Mouse (Mus musculus) hindbrain, embryonic 10.5 days (tissue): ENCODE results near the gene Hsd17b2. TPM values are rescaled to one million over a fixed set of nuclear protein-coding genes. Genes with fewer than 3 reads are reported as not detected.

Source experiments
- DNase-seq: peaks from one replicate; pipeline ENCODE4 v3.0.0-alpha.2; 2017; ENCODE audit warnings: low spot score
- H3K27ac ChIP-seq: fragments of 300-500 bp; sonication (generic); 2 replicates; pipeline ENCODE4 v1.5.1; 2016; ENCODE audit warnings: mild to moderate bottlenecking, moderate library complexity
- H3K27me3 ChIP-seq: fragments of 300-500 bp; sonication (generic); 2 replicates; pipeline ENCODE4 v1.6.1; 2016; ENCODE audit warnings: mild to moderate bottlenecking; ENCODE audit not compliant: poor library complexity, insufficient read depth, severe bottlenecking
- H3K36me3 ChIP-seq: fragments of 300-500 bp; sonication (generic); 2 replicates; pipeline ENCODE4 v1.6.1; 2016; ENCODE audit warnings: mild to moderate bottlenecking, moderate library complexity
- H3K4me1 ChIP-seq: fragments of 300-500 bp; sonication (generic); replicated peaks from 2 replicates; pipeline ENCODE4 v1.6.1; 2016; ENCODE audit warnings: mild to moderate bottlenecking
- H3K4me3 ChIP-seq: fragments of 300-500 bp; sonication (generic); 2 replicates; pipeline ENCODE4 v1.5.1; 2016; ENCODE audit warnings: mild to moderate bottlenecking, moderate library complexity
- H3K9me3 ChIP-seq: fragments of 300-500 bp; sonication (generic); 2 replicates; pipeline ENCODE4 v1.6.1; 2016; ENCODE audit warnings: mild to moderate bottlenecking, moderate library complexity
- WGBS: fragments of 180-500 bp; shearing (Covaris S2); methylation state at CpG from one replicate; pipeline ENCODE4 v1.1.7; 2016; 5-methylcytosine and 5-hydroxymethylcytosine counted together
- polyA plus RNA-seq: library from polyadenylated mRNA; unstranded; fragments of >200 nt; fragmentation: Nextera tagmentation; extraction: Ambion mirVana; gene quantifications from 2 replicates; pipeline ENCODE4 v1.2.1, GENCODE M21; 2016

Gene Hsd17b2
- not detected in 2 replicates for polyA plus RNA-seq

DNA sequence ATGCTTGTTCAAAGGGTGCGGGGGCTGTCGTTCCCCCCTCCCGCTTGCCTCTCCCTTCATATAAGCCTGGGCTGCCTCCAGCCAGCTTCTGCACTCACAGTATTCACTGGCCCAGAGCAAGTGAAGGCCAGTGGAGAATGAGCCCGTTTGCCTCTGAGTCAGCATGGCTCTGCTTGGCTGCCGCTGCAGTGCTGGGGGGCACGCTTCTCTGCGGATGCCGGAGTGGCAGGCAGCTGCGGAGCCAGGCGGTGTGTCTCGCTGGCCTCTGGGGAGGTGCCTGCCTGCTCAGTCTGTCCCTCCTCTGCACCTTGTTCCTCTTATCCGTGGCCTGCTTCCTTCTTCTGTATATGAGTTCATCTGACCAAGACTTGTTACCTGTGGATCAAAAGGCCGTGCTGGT lies at the start of gene Hsd17b2:
TSS of gene Hsd17b2 (plus strand) at position 46 of the 400 bp plus-strand sequence.
- Histone ChIP-seq H3K9me3 (no peaks in the 10 kb centered on the region), H3K36me3 (no peaks in the 10 kb centered on the region), H3K27ac (no peak within 1 kb of the TSS), H3K4me1 (peaks cover 8% of the 10 kb centered on the region), H3K4me3 (no peak within 1 kb of the TSS), H3K27me3 (no peaks in the 10 kb centered on the region)
- no peak for DNase-seq
- WGBS = 61% methylated on average over 13 of the region's 13 CpGs

DNA sequence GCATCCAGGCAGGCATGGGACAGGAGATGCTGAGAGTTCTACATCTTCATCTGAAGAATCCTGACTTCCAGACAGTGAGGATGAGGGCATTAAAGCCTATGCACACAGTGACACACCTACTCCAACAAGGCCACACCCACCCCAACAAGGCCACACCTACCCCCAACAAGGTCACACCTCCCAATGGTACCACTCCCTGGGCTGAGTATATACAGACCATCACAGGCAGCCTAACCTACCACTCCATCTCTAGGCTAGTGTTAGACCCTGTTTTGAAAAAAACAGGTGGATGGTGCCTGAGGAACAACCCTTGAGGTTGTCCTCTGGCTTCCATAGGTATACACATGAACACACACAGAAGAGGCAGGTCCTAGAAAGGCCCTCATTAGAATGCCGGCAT lies 49.4 kb upstream of the Hsd17b2 start:
- no peaks in the 10 kb centered on the region for H3K9me3 ChIP-seq
- no peak overlapping the region for H3K27ac ChIP-seq
- 97% methylated on average over 1 of the region's 1 CpGs for WGBS
- H3K4me1 ChIP-seq = no peaks in the 10 kb centered on the region
- H3K36me3 ChIP-seq = no peaks in the 10 kb centered on the region
- H3K27me3 ChIP-seq = no peaks in the 10 kb centered on the region
- no peak overlapping the region for H3K4me3 ChIP-seq
- no peak for DNase-seq

DNA sequence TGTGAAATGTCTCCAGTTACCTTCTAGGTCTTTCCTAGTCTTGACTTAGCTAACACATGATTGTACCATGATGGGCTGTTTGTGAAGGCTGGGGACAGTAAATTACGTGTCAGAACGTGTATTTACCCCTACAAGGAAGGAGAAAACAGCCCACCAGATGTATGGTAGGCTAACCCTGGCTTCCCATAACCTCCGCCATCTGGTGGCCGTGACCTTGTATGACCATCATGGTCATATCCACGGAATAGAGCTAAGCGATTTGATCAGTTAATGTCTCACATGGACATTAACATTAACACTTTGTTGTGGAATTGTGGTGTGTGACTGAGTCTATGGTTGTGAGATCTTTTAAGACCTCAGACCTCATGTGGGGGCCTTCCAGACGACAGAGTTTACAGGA lies 42.7 kb upstream of the Hsd17b2 start:
- WGBS = 83% methylated on average over 7 of the region's 7 CpGs
- H3K27ac ChIP-seq = no peak overlapping the region
- H3K27me3 ChIP-seq = no peaks in the 10 kb centered on the region
- DNase-seq = no peak
- no peaks in the 10 kb centered on the region for H3K36me3 ChIP-seq
- H3K9me3 ChIP-seq = no peaks in the 10 kb centered on the region
- peaks cover 17% of the 10 kb centered on the region for H3K4me1 ChIP-seq
- no peak overlapping the region for H3K4me3 ChIP-seq

DNA sequence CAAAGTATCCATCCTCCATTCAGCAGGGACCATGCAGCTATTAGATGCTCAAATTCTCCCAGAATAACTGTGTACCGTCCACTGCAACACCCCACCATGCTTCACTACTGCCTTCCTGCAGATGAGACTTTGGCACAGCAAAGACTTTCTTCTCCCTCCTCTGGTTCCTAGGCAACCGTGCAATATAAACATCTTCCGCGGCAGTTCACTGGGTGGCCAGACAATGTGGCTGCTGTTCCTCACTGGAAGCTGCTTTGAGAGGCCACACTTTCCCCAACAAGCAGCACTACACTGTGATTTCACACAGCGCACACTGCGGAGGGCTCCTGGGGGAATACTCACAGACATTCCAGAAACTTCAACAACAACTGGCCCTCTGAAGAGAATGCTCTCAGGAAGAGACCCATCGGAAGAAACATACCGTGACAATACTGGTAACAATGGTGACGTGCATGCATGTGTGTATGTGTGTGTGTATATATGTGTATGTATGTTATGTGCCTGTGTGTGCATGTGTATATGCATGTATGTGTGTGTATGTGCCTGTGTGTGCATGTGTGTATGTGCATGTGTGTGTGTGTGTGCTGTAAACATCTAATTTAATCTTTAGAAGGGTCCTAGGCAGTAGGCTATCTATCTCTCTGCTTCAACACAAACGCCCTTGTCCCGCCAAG lies 41.2 kb upstream of the Hsd17b2 start:
- Histone ChIP-seq H3K9me3 (no peaks in the 10 kb centered on the region), H3K4me3 (no peak overlapping the region), H3K27me3 (no peaks in the 10 kb centered on the region), H3K27ac (peak overlapping the region; percentile 42; the same call in 1 of the 2 replicates), H3K4me1 (peaks cover 17% of the 10 kb centered on the region), H3K36me3 (no peaks in the 10 kb centered on the region)
- 33% methylated on average over 11 of the region's 11 CpGs for WGBS
- DNase-seq = peak; percentile 74

DNA sequence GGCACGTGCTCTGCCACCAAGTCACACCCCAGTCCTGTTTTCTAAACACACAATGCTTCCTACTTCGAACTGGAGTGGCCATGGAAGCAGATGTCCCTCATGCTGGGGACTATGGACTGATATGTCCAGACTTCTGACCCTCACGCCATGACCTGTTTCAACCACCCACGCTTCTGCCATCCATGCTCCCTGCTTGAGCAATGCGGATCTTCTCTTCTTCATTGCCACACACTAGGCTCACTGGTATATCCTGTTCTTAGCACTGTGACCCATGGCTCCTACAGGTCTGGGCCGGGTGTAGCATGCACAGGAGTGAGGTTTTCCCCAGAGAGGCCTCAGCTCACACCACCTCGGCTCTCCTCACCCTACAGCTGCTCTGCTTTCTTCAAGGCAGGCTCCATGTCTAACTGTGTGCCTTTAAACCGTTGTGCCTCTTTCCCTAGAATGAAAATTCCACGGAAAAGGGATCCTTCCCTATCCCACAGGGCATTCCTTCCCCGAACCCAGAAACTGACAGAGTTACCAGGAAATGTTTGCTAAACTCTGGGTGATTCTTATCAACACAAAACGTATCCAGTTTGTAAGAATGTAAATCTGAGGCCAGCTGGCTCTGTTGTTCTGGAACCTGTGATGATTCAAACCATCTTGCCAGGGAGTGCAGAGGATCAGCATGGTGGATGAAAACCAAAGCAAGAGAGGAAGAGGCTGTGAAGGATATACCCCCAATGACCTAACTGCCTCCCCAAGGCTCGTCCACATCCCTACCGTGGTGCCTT lies 34.2 kb upstream of the Hsd17b2 start:
- no peak overlapping the region for H3K27ac ChIP-seq
- DNase-seq = no peak
- 83% methylated on average over 13 of the region's 13 CpGs for WGBS

DNA sequence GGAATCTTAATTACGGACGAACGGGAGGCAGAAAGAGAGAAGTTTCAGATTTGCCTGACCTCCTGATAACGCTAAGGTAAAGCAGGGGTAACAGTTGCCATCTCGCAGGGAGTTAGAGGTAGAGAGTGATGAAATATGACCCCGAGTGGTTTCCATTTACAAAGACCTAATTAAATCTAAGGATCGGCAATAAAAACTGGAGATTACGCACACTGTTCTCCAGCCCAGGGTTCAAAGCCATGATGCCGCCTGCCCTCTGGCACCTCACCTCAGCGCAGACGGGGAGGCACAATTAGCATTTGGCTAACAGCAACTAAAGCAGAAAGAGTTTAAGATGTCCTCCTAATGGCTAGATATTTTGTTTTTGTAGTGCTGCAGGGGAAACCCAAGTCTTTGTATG lies 31.2 kb upstream of the Hsd17b2 start:
- Histone ChIP-seq H3K36me3 (no peaks in the 10 kb centered on the region), H3K4me3 (no peak overlapping the region), H3K27ac (no peak overlapping the region), H3K9me3 (no peaks in the 10 kb centered on the region), H3K4me1 (peaks cover 25% of the 10 kb centered on the region), H3K27me3 (no peaks in the 10 kb centered on the region)
- DNase-seq = no peak
- 51% methylated on average over 11 of the region's 11 CpGs for WGBS

More for the DNA sequence above, 34.2 kb upstream of the Hsd17b2 start:
- Histone ChIP-seq H3K27me3 (no peaks in the 10 kb centered on the region), H3K36me3 (no peaks in the 10 kb centered on the region), H3K9me3 (no peaks in the 10 kb centered on the region), H3K4me3 (no peak overlapping the region), H3K4me1 (peaks cover 14% of the 10 kb centered on the region; the same call in 1 of the 2 replicates)

DNA sequence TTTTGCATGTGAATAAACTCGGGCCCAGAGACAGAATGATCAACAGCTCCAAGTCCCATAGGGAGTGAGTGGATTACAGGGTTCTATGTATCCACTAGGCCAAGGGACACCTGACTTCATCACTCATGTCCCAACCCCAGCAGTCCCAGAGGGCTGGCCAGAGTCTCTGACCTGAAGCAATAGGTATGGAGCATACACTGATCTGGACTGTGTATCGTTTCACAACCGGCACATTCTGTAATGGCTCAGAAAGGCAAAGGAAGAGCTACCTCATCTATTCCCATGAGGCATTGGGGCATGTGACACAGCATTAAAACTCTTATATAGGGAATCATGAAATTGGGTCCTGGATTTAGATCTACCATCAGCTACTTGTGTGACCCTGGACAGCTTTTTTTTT lies 29.1 kb upstream of the Hsd17b2 start:
- no peak for DNase-seq
- Histone ChIP-seq H3K36me3 (no peaks in the 10 kb centered on the region), H3K27me3 (no peaks in the 10 kb centered on the region), H3K4me1 (peaks cover 25% of the 10 kb centered on the region), H3K27ac (no peak overlapping the region), H3K9me3 (no peaks in the 10 kb centered on the region), H3K4me3 (no peak overlapping the region)
- 80% methylated on average over 3 of the region's 3 CpGs for WGBS

DNA sequence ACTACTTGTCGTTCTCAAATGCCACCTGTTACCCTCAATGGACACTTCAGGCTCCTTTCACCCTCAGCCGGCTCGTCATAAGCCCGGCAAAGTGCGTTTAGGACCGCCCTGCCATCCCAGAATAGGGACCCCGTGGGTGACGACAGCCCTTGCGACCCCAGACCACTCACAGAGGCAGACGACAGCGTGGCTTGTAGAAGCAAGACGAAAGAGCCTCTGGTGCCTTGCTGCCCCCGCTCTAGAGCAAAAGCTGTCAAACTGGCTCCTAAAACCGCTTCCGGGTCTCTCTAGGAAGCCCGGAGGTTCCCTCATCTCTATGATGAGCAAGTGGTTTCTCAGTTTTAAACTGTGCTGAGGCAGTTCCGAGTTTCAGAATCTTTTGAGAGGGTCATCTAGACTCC lies 28.3 kb upstream of the Hsd17b2 start, which contains the start of gene Sdr42e1:
TSS of gene Sdr42e1 (minus strand) at position 260 of the 401 bp plus-strand sequence.
- 17% methylated on average over 17 of the region's 17 CpGs for WGBS
- Histone ChIP-seq H3K27me3 (no peaks in the 10 kb centered on the region), H3K27ac (peak within 1 kb of the TSS; percentile 45; the same call in 1 of the 2 replicates), H3K36me3 (no peaks in the 10 kb centered on the region), H3K9me3 (no peaks in the 10 kb centered on the region), H3K4me1 (peaks cover 25% of the 10 kb centered on the region), H3K4me3 (peak within 1 kb of the TSS; percentile 56)
- peak; percentile 41 for DNase-seq

DNA sequence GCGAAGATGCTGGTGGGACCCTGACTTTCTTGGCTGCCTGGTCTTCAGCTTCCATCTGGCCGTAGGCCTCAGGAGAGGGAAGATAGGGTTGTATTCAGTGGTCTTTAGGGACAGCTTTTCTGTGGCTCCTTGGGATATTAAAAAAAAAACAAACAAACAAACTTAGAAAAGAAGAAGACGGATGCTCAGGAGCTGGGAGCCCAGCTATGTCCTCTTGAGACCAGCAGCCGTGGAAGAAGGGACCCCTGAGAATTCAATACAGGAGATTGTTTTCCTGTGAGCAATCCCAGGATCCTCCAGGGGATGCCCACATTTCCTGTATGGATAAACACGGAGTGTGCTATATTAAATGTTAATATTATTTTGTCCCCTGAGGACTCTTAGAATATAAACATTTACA lies 26.5 kb upstream of the Hsd17b2 start:
- no peak overlapping the region for H3K27ac ChIP-seq
- no peaks in the 10 kb centered on the region for H3K9me3 ChIP-seq
- 83% methylated on average over 5 of the region's 5 CpGs for WGBS
- H3K36me3 ChIP-seq = no peaks in the 10 kb centered on the region
- DNase-seq = no peak
- no peaks in the 10 kb centered on the region for H3K27me3 ChIP-seq
- H3K4me3 ChIP-seq = no peak overlapping the region
- H3K4me1 ChIP-seq = peaks cover 20% of the 10 kb centered on the region

DNA sequence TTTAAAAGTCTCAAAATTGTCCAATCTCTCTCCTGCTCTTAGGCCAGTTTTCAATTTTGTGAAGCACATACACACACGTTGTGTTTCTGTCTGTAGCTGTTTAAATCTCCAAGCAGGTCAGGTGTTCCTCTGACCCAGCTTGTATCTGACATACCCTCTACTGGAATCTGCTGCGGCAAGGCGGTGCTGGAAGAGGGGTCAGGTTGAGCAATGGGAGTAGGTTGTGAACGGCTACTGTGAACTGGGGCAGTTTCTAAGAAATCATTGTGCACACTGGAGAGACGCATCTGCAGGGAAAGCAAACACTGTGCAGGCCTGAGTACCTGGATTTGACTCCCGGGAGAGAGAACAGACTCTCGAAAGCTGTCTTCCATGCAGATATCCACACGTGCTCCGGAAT lies 25.2 kb upstream of the Hsd17b2 start:
- no peaks in the 10 kb centered on the region for H3K27me3 ChIP-seq
- H3K27ac ChIP-seq = no peak overlapping the region
- no peak for DNase-seq
- H3K4me1 ChIP-seq = peaks cover 17% of the 10 kb centered on the region
- H3K9me3 ChIP-seq = no peaks in the 10 kb centered on the region
- 79% methylated on average over 9 of the region's 9 CpGs for WGBS
- no peak overlapping the region for H3K4me3 ChIP-seq
- H3K36me3 ChIP-seq = no peaks in the 10 kb centered on the region

DNA sequence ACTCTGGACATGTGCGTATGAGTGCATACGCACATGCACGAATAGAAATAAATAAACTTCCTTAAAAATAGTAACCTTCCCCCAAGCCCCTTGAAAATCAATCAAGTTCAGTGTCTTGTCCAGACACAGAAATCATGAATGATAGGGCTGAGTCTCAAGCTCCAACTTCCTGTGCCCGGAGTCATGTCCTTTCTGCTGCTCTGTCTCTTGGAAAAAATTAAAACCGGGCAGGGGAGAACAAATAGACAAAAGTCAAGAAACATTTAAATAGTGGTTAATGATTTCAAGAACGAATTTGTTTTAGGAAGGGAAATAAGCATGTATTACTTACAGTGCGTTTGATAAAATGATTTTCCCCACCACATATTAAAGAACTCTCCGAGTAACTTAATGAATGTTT lies 24.7 kb upstream of the Hsd17b2 start:
- H3K4me1 ChIP-seq = peaks cover 16% of the 10 kb centered on the region
- H3K27me3 ChIP-seq = no peaks in the 10 kb centered on the region
- WGBS = 88% methylated on average over 8 of the region's 8 CpGs
- no peaks in the 10 kb centered on the region for H3K36me3 ChIP-seq
- no peak overlapping the region for H3K4me3 ChIP-seq
- no peak overlapping the region for H3K27ac ChIP-seq
- H3K9me3 ChIP-seq = no peaks in the 10 kb centered on the region
- DNase-seq = no peak

DNA sequence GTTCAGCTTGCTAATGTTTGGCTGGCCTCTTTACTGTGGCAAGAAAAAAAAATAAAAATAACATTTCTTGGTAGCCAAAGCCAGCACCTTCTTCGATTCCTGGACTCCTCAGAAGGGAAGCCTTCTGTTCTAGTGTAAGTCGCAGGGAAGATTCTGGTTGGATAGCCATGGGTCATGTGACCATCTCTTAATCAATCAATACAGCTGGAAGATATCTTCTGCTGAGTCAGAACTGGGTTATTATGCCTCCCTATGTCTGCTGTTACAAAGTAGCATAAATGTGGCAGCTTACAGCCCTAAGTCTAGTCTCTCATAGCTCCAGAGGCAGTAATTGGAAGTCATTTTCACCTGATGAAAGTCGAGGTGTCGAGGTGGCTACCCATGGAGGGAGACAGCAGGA lies 23.1 kb upstream of the Hsd17b2 start:
- Histone ChIP-seq H3K4me1 (peaks cover 2% of the 10 kb centered on the region; the same call in 1 of the 2 replicates), H3K36me3 (no peaks in the 10 kb centered on the region), H3K9me3 (no peaks in the 10 kb centered on the region), H3K4me3 (no peak overlapping the region), H3K27ac (no peak overlapping the region), H3K27me3 (no peaks in the 10 kb centered on the region)
- 85% methylated on average over 4 of the region's 4 CpGs for WGBS
- no peak for DNase-seq

DNA sequence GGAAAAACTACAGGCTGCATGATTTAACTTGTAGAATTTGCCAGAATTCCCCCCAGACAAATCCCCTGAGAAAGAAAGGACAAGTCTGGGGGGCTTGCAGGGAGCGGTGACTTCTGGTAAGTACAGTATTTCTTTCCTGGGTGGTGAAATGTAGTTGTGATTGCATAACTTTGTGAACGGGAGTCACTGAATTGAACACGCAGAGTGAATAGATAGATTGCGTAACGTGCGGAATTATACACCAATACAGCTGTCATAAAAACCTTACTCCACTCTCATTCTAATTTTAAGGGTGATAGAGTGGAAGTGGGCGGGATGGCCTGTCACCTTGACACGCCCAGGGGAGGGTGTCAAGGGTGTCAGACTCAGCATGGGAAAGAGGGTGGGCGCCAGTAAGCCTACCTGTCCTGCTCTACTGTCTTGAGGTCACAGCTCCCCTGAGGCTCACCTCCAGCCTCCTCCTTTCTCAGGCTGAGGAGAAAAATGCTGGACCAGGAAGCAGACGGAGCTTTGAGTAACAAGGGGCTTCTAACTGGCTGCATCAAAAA lies 17.7 kb upstream of the Hsd17b2 start:
- Histone ChIP-seq H3K27me3 (no peaks in the 10 kb centered on the region), H3K9me3 (no peaks in the 10 kb centered on the region), H3K27ac (no peak overlapping the region), H3K4me1 (no peaks in the 10 kb centered on the region), H3K36me3 (no peaks in the 10 kb centered on the region), H3K4me3 (no peak overlapping the region)
- DNase-seq = no peak
- WGBS = 91% methylated on average over 10 of the region's 10 CpGs
